Mouse (Mus musculus): ENCODE data around the gene Mical3. TPM values are rescaled to one million over a fixed set of nuclear protein-coding genes. Genes with fewer than 3 reads are reported as not detected.

The Mical3 gene
- total RNA-seq, 2 experiments from 2014 or later = 53.3 to 71.9 TPM

DNA sequence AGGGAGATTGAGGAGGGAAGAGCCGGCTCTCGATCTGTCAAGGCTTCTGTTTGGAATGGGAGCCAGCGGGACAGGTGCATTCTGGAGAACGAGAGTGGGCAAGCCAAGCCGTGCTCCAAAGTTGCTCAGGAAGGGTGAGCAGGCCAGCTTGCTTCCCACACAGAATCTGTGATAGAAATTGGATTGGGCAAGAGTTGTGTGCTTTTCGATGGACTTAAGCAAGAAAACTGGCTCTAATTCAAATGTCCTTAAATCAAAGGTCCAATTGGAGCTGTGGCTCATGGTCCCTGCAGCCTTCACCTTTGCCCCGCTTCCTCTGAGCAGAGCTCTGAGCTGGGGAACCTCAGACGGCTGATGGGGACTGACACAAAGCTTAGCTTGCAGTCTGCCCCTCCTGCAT is 12.6 kb upstream of the Mical3 start:
- peak overlapping the region; percentile 52 for H3K27ac ChIP-seq
- no peak for TF ChIP-seq CTCF (IDR thresholded peaks at IDR 0.05)
- peak; percentile 66 for DNase-seq
- intact Hi-C loops (cut with DNase I) = no loop called here
- H3K4me3 ChIP-seq = no peak overlapping the region

DNA sequence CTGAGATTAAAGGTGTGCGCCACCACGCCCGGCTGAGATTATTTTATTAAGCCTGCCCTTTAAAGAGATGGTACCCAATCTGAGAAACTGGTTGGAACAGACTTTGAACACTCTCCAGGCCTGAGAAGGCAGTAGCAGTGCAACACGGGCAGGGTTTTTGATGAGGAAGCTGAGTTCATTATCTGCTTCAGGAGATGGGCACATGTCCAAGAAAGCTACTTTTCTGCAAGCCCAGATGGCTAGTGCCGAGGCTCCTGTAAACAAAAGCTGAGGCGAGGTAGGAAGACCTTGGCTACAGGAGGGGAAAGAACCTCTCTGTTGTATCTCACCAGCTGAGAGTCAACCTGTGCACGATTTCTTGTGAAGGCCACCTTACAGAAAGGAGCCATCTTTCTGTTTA is 11.5 kb upstream of the Mical3 start:
- no peak for DNase-seq
- H3K27ac ChIP-seq = no peak overlapping the region
- intact Hi-C loops (cut with DNase I) = no loop called here
- no peak for TF ChIP-seq CTCF (IDR thresholded peaks at IDR 0.05)
- H3K4me3 ChIP-seq = no peak overlapping the region

DNA sequence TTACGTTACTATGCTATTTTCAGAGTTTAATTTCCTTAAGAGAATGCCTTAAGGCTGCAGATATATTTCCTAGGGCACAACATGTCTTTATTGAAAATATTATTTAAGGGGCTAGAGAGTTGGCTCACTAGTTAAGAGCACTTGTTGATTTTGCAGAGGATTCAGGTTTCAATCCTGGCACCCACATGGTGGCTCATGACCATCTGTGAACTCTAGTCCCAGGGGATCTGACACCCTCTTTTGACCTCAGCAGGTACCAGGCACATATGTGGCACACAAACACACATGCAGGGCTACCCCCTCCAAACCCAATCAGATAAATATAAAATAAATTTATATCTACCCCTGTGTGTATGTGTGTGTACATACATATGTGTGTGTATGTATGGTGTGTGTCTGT is 8.5 kb upstream of the Mical3 start:
- peak; percentile 56 for DNase-seq
- intact Hi-C loops (cut with DNase I) = loop anchor here (10.0 kb wide), 1 partner anchor 244 kb away; no protein-coding TSS in a partner anchor
- Histone ChIP-seq H3K27ac (peak overlapping the region; percentile 28; the same call in 1 of the 2 replicates), H3K4me3 (no peak overlapping the region)
- no peak for TF ChIP-seq CTCF (IDR thresholded peaks at IDR 0.05)

DNA sequence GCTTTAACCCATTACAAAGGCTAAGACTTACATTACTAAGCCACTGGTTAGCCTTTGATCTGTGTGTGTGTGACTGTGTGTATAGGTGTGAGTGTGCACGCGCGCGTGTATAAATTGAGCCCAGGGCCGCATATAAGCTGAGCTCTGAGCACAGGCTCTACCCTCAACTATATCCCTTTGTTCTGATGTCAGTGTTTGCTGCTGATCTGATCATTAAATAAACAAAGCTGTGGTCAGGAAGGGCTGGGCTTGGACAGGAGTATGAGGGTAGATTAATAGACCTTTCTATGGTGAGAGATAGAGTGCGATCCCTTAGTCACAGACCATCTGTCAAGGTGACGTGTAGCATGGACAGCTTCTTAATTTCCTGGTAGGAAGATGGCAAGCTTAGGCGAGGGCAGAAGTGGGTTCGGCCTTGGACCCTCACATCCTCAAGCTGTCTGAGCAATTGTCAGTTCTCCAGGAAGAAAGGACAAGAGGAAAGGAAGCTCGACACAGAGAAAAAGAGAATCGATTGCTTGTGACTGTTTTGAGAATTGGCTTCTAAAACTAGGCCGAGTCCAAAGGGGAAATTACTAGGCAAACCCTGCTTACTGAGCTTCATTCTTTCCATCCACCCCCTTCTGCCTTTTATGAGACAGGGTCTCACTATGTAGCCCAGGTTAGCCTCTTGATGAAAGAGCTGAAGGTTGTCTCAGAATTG is 7.7 kb upstream of the Mical3 start:
- Histone ChIP-seq H3K4me3 (no peak overlapping the region), H3K27ac (peak overlapping the region; percentile 28; the same call in 1 of the 2 replicates)
- no peak for TF ChIP-seq CTCF (IDR thresholded peaks at IDR 0.05)
- no peak for DNase-seq
- intact Hi-C loops (cut with DNase I) = loop anchor here (10.0 kb wide), 1 partner anchor 244 kb away; no protein-coding TSS in a partner anchor

DNA sequence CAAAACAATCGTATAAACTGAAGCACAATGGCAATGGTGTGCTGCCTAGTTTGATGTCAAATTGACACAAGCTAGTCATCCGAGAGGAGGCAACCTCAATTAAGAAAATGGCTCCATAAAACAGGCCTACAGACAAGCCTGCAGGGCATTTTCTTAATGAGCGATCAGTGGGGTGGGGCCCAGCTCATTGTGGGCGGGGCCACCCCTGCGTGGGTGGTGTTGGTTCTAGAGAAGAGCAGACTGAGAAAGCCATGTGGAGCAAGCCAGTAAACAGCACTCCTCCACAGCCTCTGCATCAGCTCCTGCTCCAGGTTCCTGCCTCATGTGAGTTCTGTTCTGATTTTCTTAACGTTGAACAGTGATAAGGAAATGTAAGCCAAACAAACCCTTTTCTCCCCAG is 6.4 kb upstream of the Mical3 start:
- TF ChIP-seq CTCF (IDR thresholded peaks at IDR 0.05) = no peak
- no peak overlapping the region for H3K27ac ChIP-seq
- DNase-seq = no peak
- intact Hi-C loops (cut with DNase I) = loop anchor here (10.0 kb wide), 1 partner anchor 242 kb away; no protein-coding TSS in a partner anchor
- no peak overlapping the region for H3K4me3 ChIP-seq

DNA sequence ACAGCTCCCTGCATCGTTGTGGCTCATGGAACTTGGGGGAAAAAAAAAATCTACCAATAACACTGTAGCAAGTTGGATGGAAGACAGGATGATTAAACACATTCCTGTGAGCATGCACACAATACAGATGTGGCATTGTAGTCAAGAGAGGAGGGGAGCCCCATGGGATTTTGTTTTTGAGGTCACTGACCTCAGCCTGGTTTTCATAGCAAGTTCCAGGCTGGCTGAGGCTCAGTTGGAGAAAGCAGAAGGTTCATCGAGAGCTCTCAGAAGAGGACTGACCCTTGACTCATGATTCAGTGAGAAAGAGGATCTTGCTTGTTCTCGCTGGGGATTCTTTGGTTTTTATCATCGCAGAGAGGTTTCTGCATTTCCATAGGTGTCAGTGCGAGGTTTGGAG is 4.1 kb upstream of the Mical3 start:
- TF ChIP-seq CTCF (IDR thresholded peaks at IDR 0.05) = no peak
- Histone ChIP-seq H3K27ac (no peak overlapping the region), H3K4me3 (no peak overlapping the region)
- intact Hi-C loops (cut with DNase I) = loop anchor here (5.0 to 10.0 kb wide), 3 partner anchors 98 to 240 kb away; no protein-coding TSS in a partner anchor
- DNase-seq = no peak

DNA sequence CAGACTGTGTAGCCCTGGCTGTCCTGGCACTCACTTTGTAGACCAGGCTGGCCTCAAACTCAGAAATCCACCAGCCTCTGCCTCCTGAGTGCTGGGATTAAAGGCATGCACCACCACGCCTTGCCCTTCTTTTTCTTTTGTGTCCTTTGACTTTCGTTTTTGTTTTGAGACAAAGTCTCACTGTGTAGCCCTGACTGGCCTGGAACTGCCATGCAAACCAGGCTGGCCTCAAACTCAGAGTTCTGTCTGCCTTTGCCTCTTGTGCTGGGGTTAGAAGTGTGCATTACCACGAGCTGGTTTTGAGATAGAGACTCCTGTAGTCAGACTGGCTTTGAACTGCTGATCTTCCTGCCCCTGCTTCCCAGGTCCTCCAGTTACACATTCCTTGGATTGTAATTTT is 3.5 kb upstream of the Mical3 start:
- DNase-seq = no peak
- TF ChIP-seq CTCF (IDR thresholded peaks at IDR 0.05) = no peak
- no peak overlapping the region for H3K4me3 ChIP-seq
- intact Hi-C loops (cut with DNase I) = loop anchor here (5.0 to 10.0 kb wide), 3 partner anchors 97 to 239 kb away; no protein-coding TSS in a partner anchor
- no peak overlapping the region for H3K27ac ChIP-seq

DNA sequence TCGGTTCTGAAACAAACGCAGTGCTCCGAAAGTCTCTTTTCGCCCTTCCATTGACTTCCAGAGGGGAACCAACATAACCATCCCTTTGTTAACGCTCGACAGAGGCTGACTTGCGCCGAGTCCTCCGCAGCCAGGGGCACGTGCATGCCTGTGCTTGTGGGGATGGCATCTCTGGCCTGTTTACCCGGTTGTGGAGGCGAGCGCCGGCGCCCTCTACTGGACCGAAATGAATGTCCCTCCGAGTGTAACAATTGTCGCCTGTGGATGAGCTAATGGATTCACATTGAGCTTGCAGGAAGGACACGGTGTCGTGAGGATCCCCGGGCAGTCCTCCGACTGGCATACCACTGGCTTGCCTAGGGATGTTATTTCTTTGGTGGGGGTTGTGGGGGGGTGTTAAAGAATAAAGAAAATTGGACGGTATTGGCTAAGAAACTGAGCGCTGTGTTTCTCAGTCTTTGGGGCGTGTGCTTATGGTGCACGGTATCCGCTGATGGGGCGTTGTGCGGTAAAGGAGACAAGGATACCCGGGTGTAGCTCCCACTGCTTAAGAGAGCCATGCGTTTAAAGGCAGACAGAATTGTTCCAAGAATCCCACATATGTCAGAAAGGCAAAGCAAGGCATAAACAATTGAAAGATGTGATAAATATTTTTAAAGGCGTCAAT is 627 bp downstream of the Mical3 start:
- TF ChIP-seq CTCF (IDR thresholded peaks at IDR 0.05) = peak; percentile 92
- Histone ChIP-seq H3K4me3 (peak overlapping the region; percentile 63), H3K27ac (peak overlapping the region; percentile 65)
- peak; percentile 88 for DNase-seq
- intact Hi-C loops (cut with DNase I) = loop anchor here (1.0 to 10.0 kb wide), 5 partner anchors 49 to 235 kb away; no protein-coding TSS in a partner anchor

DNA sequence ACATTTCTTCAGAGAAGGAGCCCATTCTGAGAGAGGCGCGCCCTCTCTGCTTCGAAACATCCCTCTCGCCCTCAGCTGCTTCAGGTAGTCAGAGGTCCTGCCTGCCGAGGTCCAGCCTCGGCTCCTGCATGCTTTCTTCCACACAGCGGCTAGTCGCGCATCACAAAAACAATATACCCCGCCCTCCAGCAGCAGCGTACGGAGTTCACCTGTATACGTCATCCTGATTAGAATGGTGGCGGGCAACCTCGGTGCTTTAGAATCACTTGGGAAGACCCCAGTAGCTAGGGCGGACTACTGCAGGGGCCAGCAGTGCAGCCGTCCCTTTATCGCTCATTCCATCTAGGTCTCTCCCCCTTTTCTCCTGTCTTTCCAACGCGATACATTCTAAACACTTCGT is 1.3 kb downstream of the Mical3 start:
- no peak for DNase-seq
- no peak for TF ChIP-seq CTCF (IDR thresholded peaks at IDR 0.05)
- intact Hi-C loops (cut with DNase I) = no loop called here
- H3K27ac ChIP-seq = peak overlapping the region; percentile 65; the same call in 1 of the 2 replicates
- H3K4me3 ChIP-seq = peak overlapping the region; percentile 63

DNA sequence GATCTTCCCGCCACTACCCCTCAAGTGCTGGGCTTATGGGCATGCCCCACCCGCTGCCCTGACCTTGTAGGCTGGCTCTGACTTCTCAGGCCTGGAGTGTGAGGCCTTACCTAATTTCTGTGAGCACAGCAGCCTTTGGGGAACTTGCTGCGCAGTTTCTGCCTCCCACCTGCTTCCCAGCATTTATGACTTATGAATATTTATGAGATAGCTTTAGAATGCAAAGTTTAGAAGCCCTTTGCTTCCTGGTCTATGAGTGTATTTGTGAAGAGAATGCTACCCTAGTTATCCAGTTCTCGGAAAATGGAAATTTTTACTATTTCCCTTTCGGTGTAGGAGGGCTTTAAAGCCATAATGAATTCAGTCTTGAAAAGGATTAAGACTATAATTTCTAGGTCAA is 2.1 kb downstream of the Mical3 start:
- no peak overlapping the region for H3K27ac ChIP-seq
- no peak for DNase-seq
- TF ChIP-seq CTCF (IDR thresholded peaks at IDR 0.05) = no peak
- intact Hi-C loops (cut with DNase I) = no loop called here
- no peak overlapping the region for H3K4me3 ChIP-seq

DNA sequence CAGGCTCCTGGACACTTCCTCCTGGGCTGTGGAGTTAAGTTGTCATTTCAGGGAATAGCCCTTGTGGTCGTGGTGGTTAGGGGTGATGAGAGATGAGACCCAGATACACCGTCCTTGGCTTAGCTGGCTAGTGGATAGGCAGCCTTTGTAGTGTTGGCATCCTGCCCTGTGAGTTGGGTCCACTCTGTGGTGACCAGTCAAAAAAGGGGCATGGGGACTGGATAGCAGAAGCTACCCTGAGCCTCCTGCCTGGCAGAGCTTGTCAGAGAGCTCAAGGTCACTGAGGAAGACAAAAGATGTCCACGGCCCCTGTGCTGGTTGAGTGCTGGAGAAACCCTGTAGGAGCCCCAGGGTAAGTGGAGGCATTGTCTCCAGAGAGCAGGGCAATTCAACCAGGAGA is 3.1 kb downstream of the Mical3 start:
- TF ChIP-seq CTCF (IDR thresholded peaks at IDR 0.05) = no peak
- intact Hi-C loops (cut with DNase I) = no loop called here
- H3K27ac ChIP-seq = no peak overlapping the region
- H3K4me3 ChIP-seq = no peak overlapping the region
- no peak for DNase-seq

DNA sequence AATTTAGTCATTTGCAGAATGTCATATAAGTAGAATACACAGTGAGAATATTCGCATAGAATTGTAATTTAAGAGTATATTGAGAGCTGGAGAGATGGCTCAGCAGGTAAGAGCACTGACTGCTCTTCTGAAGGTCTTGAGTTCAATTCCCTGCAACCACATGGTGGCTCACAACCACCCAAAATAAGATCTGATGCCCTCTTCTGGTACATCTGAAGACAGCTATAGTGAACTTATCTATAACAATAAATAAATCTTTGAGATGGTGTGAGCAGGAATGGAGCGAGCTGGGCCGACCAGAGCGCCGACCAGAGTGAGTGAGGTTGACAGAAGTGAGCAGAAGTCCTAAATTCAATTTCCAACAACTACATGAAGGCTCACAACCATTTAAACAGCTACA is 4.6 kb downstream of the Mical3 start:
- H3K4me3 ChIP-seq = no peak overlapping the region
- DNase-seq = no peak
- no peak for TF ChIP-seq CTCF (IDR thresholded peaks at IDR 0.05)
- no peak overlapping the region for H3K27ac ChIP-seq
- intact Hi-C loops (cut with DNase I) = no loop called here

DNA sequence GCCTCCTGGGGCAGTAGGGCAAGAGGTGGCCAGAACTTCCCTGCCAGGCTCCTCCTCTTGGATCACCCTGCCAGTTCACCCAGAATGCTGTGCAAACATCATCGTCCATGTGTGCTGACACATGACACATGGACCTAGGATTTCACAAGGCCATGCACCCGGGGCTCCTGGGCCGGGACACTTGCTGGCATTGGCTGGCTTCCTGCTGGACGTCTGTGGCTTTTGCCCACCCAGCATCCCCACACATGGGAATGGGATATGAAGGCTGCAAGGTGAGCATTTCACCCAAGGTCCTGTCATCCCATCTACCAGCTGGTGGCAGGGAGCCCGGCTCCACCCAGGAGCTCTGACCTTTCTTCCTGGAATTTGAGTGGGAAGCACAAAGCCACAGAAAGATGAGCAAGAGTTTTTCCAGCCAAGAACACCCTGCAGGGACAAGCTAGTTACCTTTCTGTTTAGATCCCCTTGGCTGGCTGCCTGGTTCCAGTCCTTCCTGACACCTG is 8.0 kb downstream of the Mical3 start:
- TF ChIP-seq CTCF (IDR thresholded peaks at IDR 0.05) = no peak
- intact Hi-C loops (cut with DNase I) = no loop called here
- H3K27ac ChIP-seq = peak overlapping the region; percentile 35
- peak; percentile 65 for DNase-seq
- no peak overlapping the region for H3K4me3 ChIP-seq

Measured in gastrocnemius, adult 2 months (tissue).